Mouse (Mus musculus) liver, adult 2 months (tissue): Measurements from ENCODE around the gene Chrne. TPM values are rescaled to one million over a fixed set of nuclear protein-coding genes. Genes with fewer than 3 reads are reported as not detected.

Experiments used
- DNase-seq: peaks from one replicate; pipeline ENCODE4 v3.0.0-alpha.2; 2011; ENCODE audit warnings: low read depth, low spot score; ENCODE audit errors: extremely low read depth
- H3K27ac ChIP-seq: fragments of 200-500 bp; replicated peaks from 2 replicates; pipeline ENCODE4 v1.5.1; 2012; ENCODE audit warnings: low read depth, mild to moderate bottlenecking, control low read depth, inconsistent platforms, low read length; ENCODE audit not compliant: insufficient read depth
- H3K27me3 ChIP-seq: fragments of 200-500 bp; 2 replicates; pipeline ENCODE4 v1.6.1; 2012; ENCODE audit warnings: mild to moderate bottlenecking, moderate library complexity, low read length, inconsistent platforms; ENCODE audit not compliant: control insufficient read depth, insufficient read depth
- H3K36me3 ChIP-seq: fragments of 200-500 bp; 2 replicates; pipeline ENCODE4 v1.6.1; 2012; ENCODE audit warnings: low read length, inconsistent platforms; ENCODE audit not compliant: control insufficient read depth, insufficient read depth
- H3K4me1 ChIP-seq: fragments of 200-500 bp; 2 replicates; pipeline ENCODE4 v1.6.1; 2011; ENCODE audit warnings: low read length; ENCODE audit not compliant: control insufficient read depth, insufficient read depth
- H3K4me3 ChIP-seq: fragments of 200-500 bp; 2 replicates; pipeline ENCODE4 v1.5.1; 2011; ENCODE audit warnings: low read depth, mild to moderate bottlenecking, control low read depth, low read length, moderate library complexity; ENCODE audit not compliant: insufficient read depth
- H3K79me2 ChIP-seq: fragments of 200-500 bp; 2 replicates; pipeline ENCODE4 v1.6.1; 2012; ENCODE audit warnings: inconsistent platforms, mild to moderate bottlenecking, low read length, moderate library complexity; ENCODE audit not compliant: control insufficient read depth, insufficient read depth
- H3K9ac ChIP-seq: fragments of 200-500 bp; 2 replicates; pipeline ENCODE4 v1.6.1; 2012; ENCODE audit warnings: low read depth, mild to moderate bottlenecking, control low read depth, inconsistent platforms, low read length
- CTCF ChIP-seq: fragments of 200-500 bp; IDR thresholded peaks from 2 replicates; pipeline ENCODE4 v1.5.1; 2011; ENCODE audit warnings: low read depth, low read length, control low read depth
- POLR2A ChIP-seq: fragments of 200-500 bp; IDR thresholded peaks from 2 replicates; pipeline ENCODE4 v1.6.1; 2011; ENCODE audit warnings: low read length, control low read depth; ENCODE audit not compliant: insufficient read depth; ENCODE audit errors: extremely low read depth
- WGBS: fragments of 180-500 bp; shearing (Covaris S2); methylation state at CpG from one replicate; pipeline ENCODE4 v1.1.7; 2018; 5-methylcytosine and 5-hydroxymethylcytosine counted together
- polyA plus RNA-seq: library from polyadenylated mRNA; depleted of rRNA; stranded (reverse); fragments of >200 nt; gene quantifications from 2 replicates; pipeline ENCODE4 v1.2.3, GENCODE M21; 2012
- total RNA-seq: library from RNA; depleted of rRNA; stranded (reverse); fragments of >200 nt; gene quantifications from 2 replicates; pipeline ENCODE4 v1.2.3, GENCODE M21; 2014

The Chrne gene
- total and polyA plus RNA-seq, 2 experiments: 0.09 to 1.3 TPM

GRCm38 (mm10) chr11:70656964-70657363 is 37.9 kb upstream of the Chrne start, which contains the start of gene Eno3:
Eno3 (plus strand) TSS chr11:70657202.
- DNase-seq: no peak
- Histone ChIP-seq H3K4me1 (peaks cover 11% of the 10 kb centered on the region), H3K36me3 (peaks cover 10% of the 10 kb centered on the region), H3K9ac (peak within 1 kb of the TSS; percentile 66), H3K79me2 (peaks cover 21% of the 10 kb centered on the region), H3K27me3 (no peaks in the 10 kb centered on the region), H3K27ac (peak within 1 kb of the TSS; percentile 75), H3K4me3 (peak within 1 kb of the TSS; percentile 53; the same call in 1 of the 2 replicates)
- TF ChIP-seq CTCF (no peak), POLR2A (no peak)
- WGBS: 82% methylated on average over 3 of the region's 3 CpGs

- no peak for TF ChIP-seq CTCF
- no peak for TF ChIP-seq POLR2A
- Histone ChIP-seq H3K79me2 (peaks cover 23% of the 10 kb centered on the region), H3K27ac (peak overlapping the region; percentile 75; the same call in 1 of the 2 replicates), H3K36me3 (peaks cover 15% of the 10 kb centered on the region), H3K9ac (peak overlapping the region; percentile 66), H3K4me3 (peak overlapping the region; percentile 53; the same call in 1 of the 2 replicates), H3K4me1 (peaks cover 14% of the 10 kb centered on the region), H3K27me3 (no peaks in the 10 kb centered on the region)
- no peak for DNase-seq
- WGBS: 59% methylated on average over 16 of the region's 16 CpGs
These were observed 37.5 kb upstream of the Chrne start for GRCm38 (mm10) chr11:70656456-70656927.

- 5% methylated on average over 61 of the region's 61 CpGs for WGBS
- TF ChIP-seq CTCF (no peak), POLR2A (0 out of 2 replicates have a peak, but pooled peaks have one; percentile 6)
- Histone ChIP-seq H3K4me1 (peaks cover 14% of the 10 kb centered on the region), H3K27me3 (no peaks in the 10 kb centered on the region), H3K27ac (peak overlapping the region; percentile 75), H3K9ac (peak overlapping the region; percentile 66), H3K79me2 (peaks cover 23% of the 10 kb centered on the region), H3K36me3 (peaks cover 21% of the 10 kb centered on the region), H3K4me3 (peak overlapping the region; percentile 53)
- DNase-seq: peak; percentile 30
These were observed 36.8 kb upstream of the Chrne start for GRCm38 (mm10) chr11:70655571-70656455.

- peak; percentile 88 for DNase-seq
- H3K27ac ChIP-seq: peak overlapping the region; percentile 75
- TF ChIP-seq CTCF: no peak
- peak; percentile 75 for TF ChIP-seq POLR2A
- H3K4me3 ChIP-seq: peak overlapping the region; percentile 53
- H3K27me3 ChIP-seq: no peaks in the 10 kb centered on the region
- peaks cover 14% of the 10 kb centered on the region for H3K4me1 ChIP-seq
- peaks cover 26% of the 10 kb centered on the region for H3K36me3 ChIP-seq
- peak overlapping the region; percentile 56 for H3K9ac ChIP-seq
- WGBS: under 1% methylated on average over 48 of the region's 48 CpGs
- peaks cover 23% of the 10 kb centered on the region for H3K79me2 ChIP-seq
These were observed 36.0 kb upstream of the Chrne start for GRCm38 (mm10) chr11:70654923-70655570.

GRCm38 (mm10) chr11:70654198-70654922 is 35.3 kb upstream of the Chrne start, which contains the start of gene Pfn1:
Pfn1 (minus strand) TSS chr11:70654644.
- Histone ChIP-seq H3K9ac (peak within 1 kb of the TSS; percentile 98), H3K79me2 (peaks cover 24% of the 10 kb centered on the region), H3K27me3 (no peaks in the 10 kb centered on the region), H3K4me1 (peaks cover 14% of the 10 kb centered on the region), H3K27ac (peak within 1 kb of the TSS; percentile 97), H3K4me3 (peak within 1 kb of the TSS; percentile 96), H3K36me3 (peaks cover 32% of the 10 kb centered on the region)
- TF ChIP-seq CTCF (no peak), POLR2A (peak; percentile 97)
- peak; percentile 73 for DNase-seq
- WGBS: under 1% methylated on average over 60 of the region's 61 CpGs
